Mouse (Mus musculus) spleen, adult 2 months (tissue): ENCODE measurements around the gene Efnb1. TPM values are rescaled to one million over a fixed set of nuclear protein-coding genes. Genes with fewer than 3 reads are reported as not detected.

ENCODE experiments used
- DNase-seq, 2 experiments: peaks; one replicate each; pipeline versions ENCODE4 v3.0.0 to v3.0.0-alpha.2; 2012 to 2021; ENCODE audit warnings: low spot score in 2 of 2, low read depth in 1 of 2
- H3K27ac ChIP-seq: fragments of 200-500 bp; 2 replicates; pipeline ENCODE4 v1.5.1; 2012; ENCODE audit warnings: low read length, inconsistent platforms; ENCODE audit not compliant: insufficient read depth
- H3K27me3 ChIP-seq: fragments of 200-500 bp; 2 replicates; pipeline ENCODE4 v1.6.1; 2012; ENCODE audit warnings: mild to moderate bottlenecking, moderate library complexity, low read length, inconsistent platforms; ENCODE audit not compliant: control insufficient read depth, insufficient read depth
- H3K36me3 ChIP-seq: fragments of 200-500 bp; 2 replicates; pipeline ENCODE4 v1.6.1; 2012; ENCODE audit warnings: mild to moderate bottlenecking, low read length, inconsistent platforms; ENCODE audit not compliant: control insufficient read depth, insufficient read depth
- H3K4me1 ChIP-seq: fragments of 200-500 bp; 2 replicates; pipeline ENCODE4 v1.6.1; 2011; ENCODE audit warnings: inconsistent platforms; ENCODE audit not compliant: control insufficient read depth, insufficient read depth, insufficient read length
- H3K4me3 ChIP-seq: fragments of 200-500 bp; 2 replicates; pipeline ENCODE4 v1.5.1; 2011; ENCODE audit warnings: mild to moderate bottlenecking, inconsistent platforms; ENCODE audit not compliant: insufficient read depth, insufficient read length; ENCODE audit errors: extremely low read depth
- CTCF ChIP-seq: fragments of 200-500 bp; IDR thresholded peaks from 2 replicates; pipeline ENCODE4 v1.5.1; 2011; ENCODE audit warnings: mild to moderate bottlenecking, inconsistent platforms; ENCODE audit not compliant: insufficient read depth, insufficient read length, insufficient replicate concordance; ENCODE audit errors: extremely low read depth
- POLR2A ChIP-seq: fragments of 200-500 bp; IDR thresholded peaks from 2 replicates; pipeline ENCODE4 v1.6.1; 2011; ENCODE audit warnings: low read depth, low read length, inconsistent platforms
- WGBS: fragments of 180-500 bp; shearing (Covaris S2); methylation state at CpG from one replicate; pipeline ENCODE4 v1.1.7; 2018; 5-methylcytosine and 5-hydroxymethylcytosine counted together
- polyA plus RNA-seq: library from polyadenylated mRNA; depleted of rRNA; stranded (reverse); fragments of >200 nt; gene quantifications from 2 replicates; pipeline ENCODE4 v1.2.3, GENCODE M21; 2012

The Efnb1 gene
- polyA plus RNA-seq, 1 experiment: 11.9 TPM

GRCm38 (mm10) chrX:99145561-99145960 is 9.6 kb downstream of the Efnb1 start:
- 90% methylated on average over 7 of the region's 7 CpGs for WGBS
- H3K27ac ChIP-seq: no peak overlapping the region
- H3K4me1 ChIP-seq: no peaks in the 10 kb centered on the region
- H3K27me3 ChIP-seq: no peaks in the 10 kb centered on the region
- peaks cover 1% of the 10 kb centered on the region; the same call in 1 of the 2 replicates for H3K36me3 ChIP-seq
- no peak for DNase-seq
- TF ChIP-seq POLR2A (no peak), CTCF (no peak)
- H3K4me3 ChIP-seq: no peak overlapping the region

- no peak overlapping the region for H3K4me3 ChIP-seq
- peaks cover 1% of the 10 kb centered on the region; the same call in 1 of the 2 replicates for H3K36me3 ChIP-seq
- H3K27ac ChIP-seq: no peak overlapping the region
- WGBS: 67% methylated on average over 11 of the region's 11 CpGs
- H3K4me1 ChIP-seq: no peaks in the 10 kb centered on the region
- TF ChIP-seq CTCF (no peak), POLR2A (no peak)
- H3K27me3 ChIP-seq: no peaks in the 10 kb centered on the region
- DNase-seq: no peak
Measured at GRCm38 (mm10) chrX:99148061-99148905, 12.4 kb downstream of the Efnb1 start.

GRCm38 (mm10) chrX:99149047-99149446 is 13.1 kb downstream of the Efnb1 start:
- no peaks in the 10 kb centered on the region for H3K4me1 ChIP-seq
- no peak for DNase-seq
- no peaks in the 10 kb centered on the region for H3K27me3 ChIP-seq
- 70% methylated on average over 7 of the region's 7 CpGs for WGBS
- H3K4me3 ChIP-seq: no peak overlapping the region
- no peak overlapping the region for H3K27ac ChIP-seq
- no peak for TF ChIP-seq CTCF
- H3K36me3 ChIP-seq: peaks cover 1% of the 10 kb centered on the region; the same call in 1 of the 2 replicates

GRCm38 (mm10) chrX:99149900-99150299 is 14.0 kb downstream of the Efnb1 start:
- H3K4me1 ChIP-seq: no peaks in the 10 kb centered on the region
- 86% methylated on average over 2 of the region's 2 CpGs for WGBS
- peaks cover 1% of the 10 kb centered on the region; the same call in 1 of the 2 replicates for H3K36me3 ChIP-seq
- no peak overlapping the region for H3K4me3 ChIP-seq
- DNase-seq: no peak
- H3K27ac ChIP-seq: no peak overlapping the region
- TF ChIP-seq CTCF: no peak
- TF ChIP-seq POLR2A: no peak
- no peaks in the 10 kb centered on the region for H3K27me3 ChIP-seq

- TF ChIP-seq CTCF (no peak), POLR2A (no peak)
- WGBS: 72% methylated on average over 3 of the region's 3 CpGs
- Histone ChIP-seq H3K27ac (no peak overlapping the region), H3K27me3 (no peaks in the 10 kb centered on the region), H3K4me3 (no peak overlapping the region), H3K4me1 (no peaks in the 10 kb centered on the region), H3K36me3 (peaks cover 1% of the 10 kb centered on the region; the same call in 1 of the 2 replicates)
- no peak for DNase-seq
Measured at GRCm38 (mm10) chrX:99150712-99151111, 14.8 kb downstream of the Efnb1 start.

GRCm38 (mm10) chrX:99151434-99151833 is 15.5 kb downstream of the Efnb1 start:
- 49% methylated on average over 4 of the region's 4 CpGs for WGBS
- H3K36me3 ChIP-seq: peaks cover 1% of the 10 kb centered on the region; the same call in 1 of the 2 replicates
- no peak overlapping the region for H3K4me3 ChIP-seq
- no peaks in the 10 kb centered on the region for H3K4me1 ChIP-seq
- TF ChIP-seq POLR2A (no peak), CTCF (no peak)
- no peak overlapping the region for H3K27ac ChIP-seq
- DNase-seq: no peak
- no peaks in the 10 kb centered on the region for H3K27me3 ChIP-seq

- Histone ChIP-seq H3K27me3 (no peaks in the 10 kb centered on the region), H3K4me1 (no peaks in the 10 kb centered on the region), H3K4me3 (no peak overlapping the region), H3K36me3 (no peaks in the 10 kb centered on the region), H3K27ac (no peak overlapping the region)
- WGBS: 65% methylated on average over 3 of the region's 3 CpGs
- DNase-seq: no peak
- TF ChIP-seq POLR2A (no peak), CTCF (no peak)
Measured at GRCm38 (mm10) chrX:99152141-99152540, 16.2 kb downstream of the Efnb1 start.
